Mouse (Mus musculus) midbrain, embryonic 13.5 days (tissue): ENCODE results near the gene Ift122. TPM values are rescaled to one million over a fixed set of nuclear protein-coding genes. Genes with fewer than 3 reads are reported as not detected.
A peak's percentile ranks its signal among the peaks of the same experiment; 100 is the strongest.

Experiments used
- ATAC-seq: fragments of 200-750 bp; cut with Nextera tagmentation; 2 replicates; pipeline ENCODE4 v1.8.0; 2017; ENCODE audit warnings: mild to moderate bottlenecking, moderate TSS enrichment, moderate library complexity
- H3K27ac ChIP-seq: fragments of 300-500 bp; sonication (generic); 2 replicates; pipeline ENCODE4 v1.5.1; 2015; ENCODE audit warnings: inconsistent platforms, mild to moderate bottlenecking, moderate library complexity
- H3K27me3 ChIP-seq: fragments of 300-500 bp; sonication (generic); 2 replicates; pipeline ENCODE4 v1.6.1; 2015; ENCODE audit warnings: mild to moderate bottlenecking, inconsistent platforms
- H3K36me3 ChIP-seq: fragments of 300-500 bp; sonication (generic); 2 replicates; pipeline ENCODE4 v1.6.1; 2015; ENCODE audit warnings: mild to moderate bottlenecking, inconsistent platforms
- H3K4me1 ChIP-seq: fragments of 300-500 bp; sonication (generic); replicated peaks from 2 replicates; pipeline ENCODE4 v1.6.1; 2015; ENCODE audit warnings: inconsistent platforms
- H3K4me2 ChIP-seq: fragments of 300-500 bp; sonication (generic); replicated peaks from 2 replicates; pipeline ENCODE4 v1.6.1; 2015; ENCODE audit warnings: moderate library complexity, mild to moderate bottlenecking, inconsistent platforms
- H3K4me3 ChIP-seq: fragments of 300-500 bp; sonication (generic); replicated peaks from 2 replicates; pipeline ENCODE4 v1.5.1; 2015; ENCODE audit warnings: mild to moderate bottlenecking, inconsistent platforms
- H3K9ac ChIP-seq: fragments of 300-500 bp; sonication (generic); replicated peaks from 2 replicates; pipeline ENCODE4 v1.6.1; 2015; ENCODE audit warnings: mild to moderate bottlenecking, inconsistent platforms
- H3K9me3 ChIP-seq: fragments of 300-500 bp; sonication (generic); 2 replicates; pipeline ENCODE4 v1.6.1; 2016; ENCODE audit warnings: mild to moderate bottlenecking, inconsistent platforms
- WGBS: fragments of 180-500 bp; shearing (Covaris S2); methylation state at CpG from one replicate; pipeline ENCODE4 v1.1.7; 2015; 5-methylcytosine and 5-hydroxymethylcytosine counted together
- polyA plus RNA-seq: library from polyadenylated mRNA; unstranded; fragments of >200 nt; fragmentation: Nextera tagmentation; extraction: Ambion mirVana; gene quantifications from 2 replicates; pipeline ENCODE4 v1.2.1, GENCODE M21; 2015

Gene Ift122
- polyA plus RNA-seq, 1 experiment from 2014 or later = 28.8 TPM

DNA sequence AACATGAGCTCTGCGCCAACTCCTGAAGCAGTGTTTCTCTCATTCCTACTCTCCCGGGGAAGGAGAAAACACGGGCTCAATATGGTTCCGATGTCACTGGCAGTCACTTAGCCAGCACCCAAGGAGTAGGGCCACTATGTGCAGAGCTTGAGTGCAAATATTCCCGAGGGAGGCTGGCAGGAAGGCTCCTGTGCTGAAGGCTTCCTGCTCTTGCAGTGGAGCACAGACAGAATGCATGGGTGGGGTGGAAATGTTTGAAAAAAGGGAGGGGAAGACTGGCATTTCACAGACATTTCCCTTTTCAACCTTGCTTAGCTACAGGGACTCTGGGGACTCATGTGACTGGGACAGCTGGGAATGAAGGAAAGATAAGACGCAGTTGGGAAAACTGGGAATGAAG is 25.4 kb downstream of the Ift122 start:
- Histone ChIP-seq H3K9me3 (no peaks in the 10 kb centered on the region), H3K9ac (no peak overlapping the region), H3K27ac (no peak overlapping the region), H3K36me3 (peaks cover 69% of the 10 kb centered on the region), H3K4me2 (no peak overlapping the region), H3K27me3 (no peaks in the 10 kb centered on the region), H3K4me3 (no peak overlapping the region), H3K4me1 (no peaks in the 10 kb centered on the region)
- 89% methylated on average over 6 of the region's 6 CpGs for WGBS
- ATAC-seq = no peak

DNA sequence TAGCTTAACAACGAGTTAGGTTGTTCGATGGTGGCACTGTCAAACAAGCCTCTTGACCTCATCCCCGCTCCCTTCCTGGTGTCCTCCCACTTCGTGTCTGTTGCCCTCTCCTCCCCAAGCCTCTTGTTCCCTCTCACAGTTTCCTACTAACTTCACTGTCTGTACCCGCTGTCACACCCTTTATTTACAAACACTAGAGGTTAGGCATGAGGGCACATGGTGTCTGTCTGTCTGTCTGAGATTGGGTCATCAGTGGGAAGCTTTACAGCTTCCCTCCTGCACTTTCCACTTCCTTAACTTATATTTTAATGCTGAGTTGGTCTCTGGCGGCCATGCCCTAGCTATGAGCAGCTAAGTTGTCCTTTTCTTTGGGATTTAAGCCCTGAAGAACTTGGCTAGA is 26.5 kb downstream of the Ift122 start:
- Histone ChIP-seq H3K4me3 (no peak overlapping the region), H3K4me1 (no peaks in the 10 kb centered on the region), H3K27me3 (no peaks in the 10 kb centered on the region), H3K9me3 (no peaks in the 10 kb centered on the region), H3K4me2 (no peak overlapping the region), H3K36me3 (peaks cover 79% of the 10 kb centered on the region), H3K27ac (no peak overlapping the region), H3K9ac (no peak overlapping the region)
- WGBS = 83% methylated on average over 6 of the region's 6 CpGs
- no peak for ATAC-seq

DNA sequence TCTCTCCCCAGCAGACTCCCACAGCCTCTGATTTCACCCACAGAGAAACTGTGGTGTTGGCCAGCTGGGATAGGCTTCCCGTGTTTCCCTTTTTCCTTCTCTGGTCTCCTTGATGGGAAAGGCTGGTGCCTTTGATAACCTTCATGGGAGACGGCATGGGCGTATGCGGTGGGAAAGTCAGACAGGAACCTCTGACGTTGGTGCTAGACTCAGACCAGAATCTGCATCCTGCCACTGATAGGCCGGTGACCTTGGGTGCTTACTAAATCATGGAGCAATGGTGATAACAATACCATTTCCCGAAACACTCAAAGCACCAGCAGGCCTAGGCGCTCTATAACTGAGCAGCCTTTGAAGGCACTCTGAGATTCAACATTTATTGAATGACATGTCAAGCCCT is 27.5 kb downstream of the Ift122 start:
- 90% methylated on average over 8 of the region's 8 CpGs for WGBS
- Histone ChIP-seq H3K4me1 (no peaks in the 10 kb centered on the region), H3K4me3 (no peak overlapping the region), H3K9me3 (no peaks in the 10 kb centered on the region), H3K4me2 (no peak overlapping the region), H3K36me3 (peaks cover 77% of the 10 kb centered on the region), H3K27ac (no peak overlapping the region), H3K9ac (no peak overlapping the region), H3K27me3 (no peaks in the 10 kb centered on the region)
- no peak for ATAC-seq

DNA sequence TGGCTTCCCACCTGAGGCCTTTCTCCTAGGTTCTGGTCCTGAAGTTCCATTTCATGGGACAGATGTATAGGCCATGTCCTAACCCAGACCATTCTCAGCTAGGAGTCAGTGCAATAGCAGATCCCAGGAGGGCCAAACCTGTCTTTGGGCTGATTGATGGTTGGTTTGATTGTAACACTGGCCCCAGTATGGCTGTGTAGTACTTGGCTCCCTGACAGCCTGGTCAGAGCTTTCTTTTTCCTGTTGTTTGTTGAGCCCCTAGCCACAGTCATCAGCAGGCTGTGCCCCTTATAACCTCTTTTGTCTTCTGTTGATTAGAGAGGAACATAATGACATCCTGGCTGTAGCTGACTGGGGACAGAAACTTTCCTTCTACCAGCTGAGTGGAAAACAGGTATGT is 30.7 kb downstream of the Ift122 start:
- Histone ChIP-seq H3K4me2 (no peak overlapping the region), H3K4me3 (no peak overlapping the region), H3K27me3 (no peaks in the 10 kb centered on the region), H3K4me1 (no peaks in the 10 kb centered on the region), H3K36me3 (peaks cover 79% of the 10 kb centered on the region), H3K27ac (no peak overlapping the region), H3K9ac (no peak overlapping the region), H3K9me3 (peaks cover 3% of the 10 kb centered on the region; the same call in 1 of the 2 replicates)
- ATAC-seq = no peak

- WGBS = 80% methylated on average over 4 of the region's 4 CpGs
- no peak for ATAC-seq
- H3K36me3 ChIP-seq = peaks cover 57% of the 10 kb centered on the region
These were observed 33.6 kb downstream of the Ift122 start for GRCm38 (mm10) chr6:115886894-115887293.

DNA sequence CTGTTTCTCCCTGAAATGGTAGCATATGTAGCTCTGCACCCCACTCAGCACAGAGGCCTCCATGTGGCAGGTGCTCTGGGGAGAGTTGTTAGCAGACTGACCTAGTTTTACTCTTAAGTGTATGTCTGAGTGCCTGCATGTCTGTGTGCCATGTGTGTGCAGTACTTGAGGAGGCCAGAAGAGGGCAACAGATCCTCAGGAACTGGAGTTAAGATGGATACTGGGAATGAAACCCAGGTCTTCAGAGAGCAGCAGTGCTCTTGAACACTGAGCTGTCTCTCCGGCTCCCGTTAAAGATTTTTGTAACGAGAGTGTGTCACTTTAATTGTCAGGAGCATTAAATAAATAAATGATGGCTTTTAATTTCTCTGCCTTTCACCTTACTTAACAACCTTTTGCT is 35.0 kb downstream of the Ift122 start:
- ATAC-seq = no peak
- WGBS = 97% methylated on average over 3 of the region's 3 CpGs
- Histone ChIP-seq H3K27ac (no peak overlapping the region), H3K4me2 (no peak overlapping the region), H3K9ac (no peak overlapping the region), H3K36me3 (peaks cover 54% of the 10 kb centered on the region), H3K9me3 (peaks cover 3% of the 10 kb centered on the region; the same call in 1 of the 2 replicates), H3K4me1 (peaks cover 24% of the 10 kb centered on the region), H3K4me3 (no peak overlapping the region), H3K27me3 (peaks cover 4% of the 10 kb centered on the region; the same call in 1 of the 2 replicates)

More at GRCm38 (mm10) chr6:115886894-115887293, 33.6 kb downstream of the Ift122 start:
- Histone ChIP-seq H3K4me2 (no peak overlapping the region), H3K4me3 (no peak overlapping the region), H3K9me3 (peaks cover 3% of the 10 kb centered on the region; the same call in 1 of the 2 replicates), H3K27ac (no peak overlapping the region), H3K27me3 (no peaks in the 10 kb centered on the region), H3K4me1 (peaks cover 17% of the 10 kb centered on the region), H3K9ac (no peak overlapping the region)

- peaks cover 48% of the 10 kb centered on the region for H3K36me3 ChIP-seq
- H3K4me2 ChIP-seq = no peak overlapping the region
- peaks cover 3% of the 10 kb centered on the region; the same call in 1 of the 2 replicates for H3K9me3 ChIP-seq
- H3K4me3 ChIP-seq = no peak overlapping the region
- H3K27ac ChIP-seq = no peak overlapping the region
- peaks cover 24% of the 10 kb centered on the region for H3K4me1 ChIP-seq
- peaks cover 4% of the 10 kb centered on the region; the same call in 1 of the 2 replicates for H3K27me3 ChIP-seq
- no peak for ATAC-seq
- no peak overlapping the region for H3K9ac ChIP-seq
- 84% methylated on average over 8 of the region's 8 CpGs for WGBS
These were observed 37.3 kb downstream of the Ift122 start for GRCm38 (mm10) chr6:115890601-115891000.

DNA sequence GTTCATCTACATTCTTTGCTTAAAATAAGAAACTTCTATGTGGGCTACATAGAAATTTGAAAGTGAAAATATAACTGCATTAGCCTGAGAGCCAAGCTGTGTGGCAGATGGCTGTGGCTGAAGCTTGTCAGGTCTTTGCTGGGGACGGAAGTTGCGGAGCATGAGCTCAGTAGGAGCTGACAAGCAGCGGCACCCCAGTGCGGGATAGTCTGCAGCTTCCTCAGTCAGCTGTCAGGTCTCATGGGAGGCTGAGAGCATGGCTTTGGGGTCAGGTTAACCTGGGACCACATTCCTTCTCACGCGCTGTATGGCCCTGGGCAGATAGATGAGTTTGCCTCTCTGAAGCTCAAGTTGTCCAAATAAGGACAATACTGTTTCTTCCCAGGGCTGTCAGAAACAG is 37.8 kb downstream of the Ift122 start:
- no peak overlapping the region for H3K4me2 ChIP-seq
- 61% methylated on average over 6 of the region's 6 CpGs for WGBS
- ATAC-seq = peak; percentile 48

GRCm38 (mm10) chr6:115891497-115892061 is 38.3 kb downstream of the Ift122 start:
- peak; percentile 60 for ATAC-seq
- peaks cover 24% of the 10 kb centered on the region for H3K4me1 ChIP-seq
- peaks cover 4% of the 10 kb centered on the region; the same call in 1 of the 2 replicates for H3K27me3 ChIP-seq
- no peak overlapping the region for H3K4me3 ChIP-seq
- no peak overlapping the region for H3K9ac ChIP-seq
- 0 out of 2 replicates have a peak overlapping the region, but pooled peaks have one; percentile 5 for H3K27ac ChIP-seq
- peaks cover 3% of the 10 kb centered on the region; the same call in 1 of the 2 replicates for H3K9me3 ChIP-seq
- H3K36me3 ChIP-seq = peaks cover 41% of the 10 kb centered on the region
- no peak overlapping the region for H3K4me2 ChIP-seq
- WGBS = 31% methylated on average over 8 of the region's 8 CpGs

More for the DNA sequence above, 37.8 kb downstream of the Ift122 start:
- Histone ChIP-seq H3K36me3 (peaks cover 44% of the 10 kb centered on the region), H3K4me1 (peaks cover 24% of the 10 kb centered on the region), H3K27me3 (peaks cover 4% of the 10 kb centered on the region; the same call in 1 of the 2 replicates), H3K9me3 (peaks cover 3% of the 10 kb centered on the region; the same call in 1 of the 2 replicates), H3K27ac (0 out of 2 replicates have a peak overlapping the region, but pooled peaks have one; percentile 5), H3K9ac (no peak overlapping the region), H3K4me3 (no peak overlapping the region)

DNA sequence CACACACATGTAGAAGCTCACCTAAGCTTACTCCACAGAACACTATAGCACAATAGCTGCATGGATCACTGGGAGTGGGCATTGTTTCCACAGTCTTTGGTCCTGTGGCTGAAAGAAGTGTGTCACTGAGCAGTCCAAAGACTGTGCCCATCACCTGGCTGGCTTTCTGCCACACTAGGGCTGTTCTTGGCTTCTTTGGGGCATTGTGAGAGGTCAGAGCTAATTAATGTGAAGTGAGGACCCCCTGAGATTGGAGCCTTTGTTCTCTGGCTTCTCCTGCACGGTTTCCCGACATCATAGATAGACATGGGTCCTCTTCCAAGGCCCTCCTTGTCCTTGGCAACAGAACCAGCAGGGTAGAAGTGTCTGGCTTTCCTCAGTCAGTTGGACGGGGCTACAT is 39.1 kb downstream of the Ift122 start:
- Histone ChIP-seq H3K27me3 (peaks cover 4% of the 10 kb centered on the region; the same call in 1 of the 2 replicates), H3K27ac (no peak overlapping the region), H3K36me3 (peaks cover 38% of the 10 kb centered on the region), H3K4me3 (no peak overlapping the region), H3K4me1 (peaks cover 24% of the 10 kb centered on the region), H3K4me2 (no peak overlapping the region), H3K9me3 (peaks cover 3% of the 10 kb centered on the region; the same call in 1 of the 2 replicates), H3K9ac (no peak overlapping the region)
- ATAC-seq = 0 out of 2 replicates have a peak, but pooled peaks have one; percentile 14
- 62% methylated on average over 3 of the region's 3 CpGs for WGBS

DNA sequence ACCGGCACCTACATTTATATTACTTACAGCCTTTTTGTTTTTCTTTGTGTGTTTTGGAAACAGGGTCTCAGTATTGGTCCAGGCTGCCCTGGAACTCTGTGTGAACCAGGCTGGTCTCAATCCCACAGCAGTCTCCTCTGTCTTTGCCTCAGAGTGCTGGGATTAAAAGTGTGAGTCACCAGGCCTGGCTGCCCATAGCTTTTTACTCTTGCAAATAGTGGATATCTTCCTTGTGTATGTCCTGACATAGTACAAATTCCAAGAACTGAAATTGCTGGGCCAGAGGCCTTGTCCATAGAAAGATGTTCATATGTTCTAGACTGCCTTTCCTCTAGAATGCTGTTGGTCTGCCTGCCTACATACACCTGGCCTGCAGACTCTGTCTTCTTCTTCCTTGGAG is 43.1 kb downstream of the Ift122 start:
- no peak for ATAC-seq
- no peak overlapping the region for H3K4me3 ChIP-seq
- H3K4me2 ChIP-seq = no peak overlapping the region
- peaks cover 33% of the 10 kb centered on the region for H3K36me3 ChIP-seq
- WGBS = 64% methylated on average over 1 of the region's 1 CpGs
- no peak overlapping the region for H3K27ac ChIP-seq
- H3K27me3 ChIP-seq = peaks cover 4% of the 10 kb centered on the region; the same call in 1 of the 2 replicates
- peaks cover 14% of the 10 kb centered on the region for H3K4me1 ChIP-seq
- H3K9ac ChIP-seq = no peak overlapping the region
- no peaks in the 10 kb centered on the region for H3K9me3 ChIP-seq

DNA sequence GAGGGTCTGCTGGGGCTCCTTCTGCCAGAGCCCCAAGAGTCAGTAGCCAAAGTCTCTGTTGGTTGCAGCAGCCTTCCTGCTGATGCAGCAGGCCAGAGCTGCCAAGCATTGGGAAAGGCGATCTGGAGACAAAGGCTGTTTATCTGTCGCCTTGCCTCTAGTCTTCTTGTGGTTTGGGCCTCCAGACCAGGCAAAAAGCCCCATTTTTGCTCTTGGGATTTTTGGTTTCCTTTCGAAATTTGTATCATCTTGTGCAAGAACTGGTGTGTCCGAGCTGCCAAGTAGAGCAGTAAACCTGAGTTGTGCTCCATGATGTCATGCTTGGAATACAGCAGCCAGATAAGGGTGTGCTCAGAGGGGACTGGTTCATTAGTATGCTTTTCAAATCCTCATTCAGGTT is 43.8 kb downstream of the Ift122 start:
- peaks cover 29% of the 10 kb centered on the region for H3K36me3 ChIP-seq
- no peak overlapping the region for H3K4me3 ChIP-seq
- H3K27ac ChIP-seq = no peak overlapping the region
- 82% methylated on average over 4 of the region's 4 CpGs for WGBS
- peaks cover 4% of the 10 kb centered on the region; the same call in 1 of the 2 replicates for H3K27me3 ChIP-seq
- no peak overlapping the region for H3K9ac ChIP-seq
- ATAC-seq = no peak
- no peak overlapping the region for H3K4me2 ChIP-seq
- peaks cover 13% of the 10 kb centered on the region for H3K4me1 ChIP-seq
- H3K9me3 ChIP-seq = no peaks in the 10 kb centered on the region
